Mouse (Mus musculus) bone marrow macrophage, adult 2 months (primary cell): ENCODE results near the gene Ak5.

ENCODE experiments used
- CTCF ChIP-seq: IDR thresholded peaks from 2 replicates; pipeline ENCODE4 v1.5.1; 2012; ENCODE audit warnings: low read depth, mild to moderate bottlenecking, low read length, moderate library complexity
- POLR2A ChIP-seq: IDR thresholded peaks from 2 replicates; pipeline ENCODE4 v1.6.1; 2012; ENCODE audit warnings: mild to moderate bottlenecking, low read depth, low read length, borderline replicate concordance

GRCm38 (mm10) chr3:152472676-152473075 is 195.5 kb downstream of the Ak5 start:
- no peak for TF ChIP-seq CTCF
- no peak for TF ChIP-seq POLR2A
